Mouse (Mus musculus) gonadal fat pad, adult 2 months (tissue): ENCODE measurements at regions not wholly inside any gene's neighbourhood (a gene's known extent, or its start where the extent isn't known, plus 50 kb on each side); places are given as distances from the start of the nearest gene placed in this dataset.

Experiments used
- DNase-seq: peaks from one replicate; pipeline ENCODE4 v3.0.0-alpha.2; 2012; ENCODE audit warnings: low read depth

GRCm38 (mm10) chr5:111543721-111544495, 126.7 kb downstream of the Mn1 start:
- no peak for DNase-seq

DNA sequence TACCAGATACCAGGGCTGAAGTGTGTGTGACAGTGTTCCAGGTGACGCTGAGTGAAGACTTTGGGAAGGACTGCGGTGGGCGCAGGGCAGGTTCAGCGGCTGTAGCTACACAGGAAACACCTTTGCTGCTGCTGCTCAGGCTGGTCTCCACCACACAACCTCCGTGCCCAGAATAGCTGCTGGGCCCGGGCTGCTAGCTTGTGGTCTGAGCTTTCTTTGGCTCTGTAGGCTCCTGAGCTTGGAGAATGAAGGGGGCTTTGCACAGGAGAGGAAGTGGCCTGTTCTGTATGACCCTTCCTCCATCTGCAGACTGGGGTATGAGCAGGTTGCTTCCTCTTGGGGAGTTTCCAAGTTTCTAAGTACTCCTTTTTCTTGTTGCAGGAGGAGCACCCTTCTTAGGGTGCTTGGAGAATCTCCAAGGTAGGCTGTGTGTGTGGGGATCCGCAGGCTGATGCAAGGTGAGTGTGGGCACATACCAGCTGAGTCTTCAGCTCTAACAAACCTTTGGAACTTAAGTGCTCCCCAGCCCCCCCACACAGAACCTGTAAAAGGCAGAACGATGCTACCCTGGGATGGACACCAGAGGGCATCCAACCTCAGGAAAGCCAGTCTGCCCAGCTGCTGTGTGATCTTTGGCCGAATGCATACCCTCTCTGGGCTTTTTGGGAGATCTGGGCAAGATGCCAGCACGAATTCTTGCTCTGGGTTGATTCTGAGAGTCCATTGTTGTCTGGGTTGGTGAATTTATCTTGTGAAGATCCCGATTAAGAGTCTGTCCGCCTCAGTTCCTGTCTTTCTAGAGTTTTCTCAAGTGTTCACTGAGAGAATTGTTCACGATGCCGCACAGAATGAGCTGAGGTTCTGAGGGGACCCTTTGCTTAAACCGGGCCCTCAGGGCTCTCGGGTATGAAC, 136.6 kb downstream of the Mn1 start:
- DNase-seq, result no peak

GRCm38 (mm10) chr5:111554551-111555311, 137.6 kb downstream of the Mn1 start:
- no peak for DNase-seq

GRCm38 (mm10) chr5:111555312-111555957, 138.3 kb downstream of the Mn1 start:
- no peak for DNase-seq

DNA sequence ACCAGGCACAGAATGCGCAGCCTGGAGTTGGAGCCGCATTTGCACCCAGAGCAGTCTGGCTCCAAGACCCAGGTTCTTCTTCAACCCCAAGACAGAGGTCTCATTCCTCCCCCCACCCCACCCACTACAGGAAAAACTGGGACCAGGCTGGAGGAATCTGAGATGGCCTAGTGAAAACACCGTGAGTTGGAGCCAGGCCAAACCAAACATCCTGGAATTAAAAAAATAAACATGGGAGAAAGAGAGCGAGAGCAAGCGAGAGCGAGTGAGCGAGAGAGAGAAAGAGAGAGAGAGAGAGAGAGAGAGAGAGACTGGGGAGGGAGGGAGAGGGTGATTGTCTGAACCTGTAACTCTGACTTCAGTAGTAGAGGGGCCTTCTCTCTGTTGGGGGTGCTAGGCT, 138.8 kb downstream of the Mn1 start:
- DNase-seq, result no peak

DNA sequence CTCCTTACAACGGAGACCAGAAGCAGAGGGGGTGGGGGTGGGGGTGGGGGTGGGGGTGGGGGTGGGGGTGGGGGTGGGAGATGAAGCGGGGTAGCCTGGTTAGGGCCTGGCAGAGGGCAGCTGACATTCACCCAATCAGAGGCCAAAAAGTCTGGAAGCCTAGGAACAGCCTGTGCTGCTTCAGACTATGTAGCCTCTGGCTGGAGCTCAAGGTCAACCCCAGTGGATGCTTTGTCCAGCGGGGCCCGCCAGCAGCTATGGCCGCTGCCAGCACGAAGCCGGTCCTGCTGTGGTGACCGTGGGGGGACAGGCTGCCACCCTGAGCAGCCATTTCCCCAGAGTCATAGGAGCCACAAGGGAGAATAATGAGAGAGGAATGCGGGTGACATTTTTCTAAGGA, 143.3 kb downstream of the Mn1 start:
- DNase-seq, result no peak

DNA sequence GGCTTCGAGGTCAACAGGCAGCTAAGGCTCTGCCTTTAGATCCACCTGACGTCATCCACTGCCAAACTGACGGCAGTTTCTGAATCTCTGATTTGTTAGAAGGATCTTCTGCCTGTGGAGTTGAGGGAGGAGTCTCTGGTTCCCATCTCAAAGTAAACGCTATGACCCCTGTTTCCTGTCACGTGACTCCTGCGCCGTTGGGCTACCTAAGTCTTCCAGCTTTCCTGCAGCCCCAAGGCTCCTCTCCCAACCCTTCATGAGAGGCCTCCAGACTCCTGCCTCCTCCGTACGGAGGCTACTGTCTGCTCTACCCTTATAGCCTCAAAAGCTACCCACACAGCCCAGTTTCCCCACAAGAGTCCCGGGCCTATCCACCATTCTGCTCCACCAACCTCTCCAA, 144.1 kb downstream of the Mn1 start:
- no peak for DNase-seq

- no peak for DNase-seq
Measured at GRCm38 (mm10) chr5:111570826-111571225, 153.7 kb downstream of the Mn1 start.

DNA sequence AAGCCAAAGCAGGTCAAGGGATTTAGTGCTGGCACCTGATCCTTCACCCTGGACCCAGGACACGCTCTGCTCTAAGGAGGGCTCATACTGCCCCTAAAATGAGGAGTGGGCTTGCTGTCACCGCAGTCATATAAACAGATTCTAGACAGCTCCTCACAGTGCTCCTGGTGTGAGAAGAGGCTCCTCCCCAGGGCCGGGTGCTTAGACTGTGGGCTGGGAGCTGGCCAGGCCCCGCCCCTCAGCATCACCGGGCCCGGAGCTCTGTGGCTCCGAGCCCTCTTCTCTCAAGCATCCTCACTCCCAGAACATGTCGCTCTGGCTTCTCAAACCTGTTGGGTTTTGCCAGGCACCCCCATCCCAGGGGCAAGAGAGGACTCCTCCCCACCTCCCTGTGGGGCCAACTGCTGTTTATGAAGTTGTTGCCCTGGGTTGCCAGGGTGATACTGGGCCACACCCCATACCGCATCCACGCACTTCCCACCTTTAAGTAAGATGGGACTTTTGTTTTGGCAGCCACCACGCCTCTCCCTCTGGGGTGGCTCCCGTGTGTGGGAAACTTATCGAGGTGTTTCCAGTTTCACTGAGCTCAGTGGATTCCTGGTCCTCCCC, 156.2 kb downstream of the Mn1 start:
- no peak for DNase-seq

DNA sequence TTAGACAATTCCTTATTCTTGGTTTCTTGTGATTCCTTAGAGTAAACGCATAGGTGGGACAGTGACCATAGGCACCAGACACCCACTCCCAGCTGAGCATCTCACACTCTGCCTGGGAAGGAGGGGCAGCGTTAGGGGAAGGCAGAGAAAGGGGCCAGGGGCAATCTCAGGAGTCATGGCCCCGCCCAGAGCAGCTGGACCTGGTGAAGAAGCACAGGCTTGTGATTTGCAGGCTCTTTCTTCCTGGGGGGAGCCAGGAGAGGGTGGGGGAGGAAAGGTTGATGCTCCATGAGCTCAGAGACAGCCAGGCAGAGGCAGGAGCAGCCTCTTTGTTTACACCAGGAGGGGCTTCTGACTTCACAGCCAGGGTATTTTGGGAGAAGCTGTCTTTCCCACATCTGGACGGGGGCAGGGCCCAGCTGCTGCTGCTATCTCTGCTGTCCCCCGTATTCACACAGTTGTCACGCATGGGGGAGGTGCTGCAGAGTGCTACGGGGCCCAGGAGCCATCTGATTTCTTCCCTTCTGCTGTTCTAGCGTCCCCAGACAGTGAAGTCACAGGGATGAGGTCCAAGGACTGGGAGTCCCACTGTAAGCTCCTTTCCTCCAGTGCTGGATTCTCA, 157.2 kb downstream of the Mn1 start:
- DNase-seq, result no peak

- no peak for DNase-seq
Measured at GRCm38 (mm10) chr5:111575376-111575775, 158.2 kb downstream of the Mn1 start.

DNA sequence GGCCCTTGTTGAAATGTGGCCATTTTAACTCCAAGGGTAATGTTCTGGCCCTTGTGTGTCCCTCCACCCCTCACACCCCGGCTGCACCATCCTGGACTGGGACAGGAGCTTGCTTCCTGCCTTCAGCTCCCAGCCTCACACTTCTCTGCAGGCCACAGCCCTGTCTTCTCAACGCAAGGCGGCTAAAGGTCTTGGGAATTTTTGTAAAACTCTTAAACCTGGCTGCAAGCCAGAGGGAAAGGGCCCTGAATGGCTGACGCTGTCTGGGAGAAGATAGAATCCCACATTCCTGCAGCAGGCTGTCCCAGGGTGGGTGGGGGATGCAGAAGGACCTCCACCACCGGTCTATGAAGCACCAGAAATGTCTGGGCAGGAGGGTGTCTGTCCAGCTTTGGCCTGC, 156.3 kb upstream of the Gm26897 start:
- DNase-seq, result no peak

GRCm38 (mm10) chr5:111578088-111578487, 155.6 kb upstream of the Gm26897 start:
- no peak for DNase-seq

- no peak for DNase-seq
Measured at GRCm38 (mm10) chr5:111578977-111579727, 154.6 kb upstream of the Gm26897 start.

DNA sequence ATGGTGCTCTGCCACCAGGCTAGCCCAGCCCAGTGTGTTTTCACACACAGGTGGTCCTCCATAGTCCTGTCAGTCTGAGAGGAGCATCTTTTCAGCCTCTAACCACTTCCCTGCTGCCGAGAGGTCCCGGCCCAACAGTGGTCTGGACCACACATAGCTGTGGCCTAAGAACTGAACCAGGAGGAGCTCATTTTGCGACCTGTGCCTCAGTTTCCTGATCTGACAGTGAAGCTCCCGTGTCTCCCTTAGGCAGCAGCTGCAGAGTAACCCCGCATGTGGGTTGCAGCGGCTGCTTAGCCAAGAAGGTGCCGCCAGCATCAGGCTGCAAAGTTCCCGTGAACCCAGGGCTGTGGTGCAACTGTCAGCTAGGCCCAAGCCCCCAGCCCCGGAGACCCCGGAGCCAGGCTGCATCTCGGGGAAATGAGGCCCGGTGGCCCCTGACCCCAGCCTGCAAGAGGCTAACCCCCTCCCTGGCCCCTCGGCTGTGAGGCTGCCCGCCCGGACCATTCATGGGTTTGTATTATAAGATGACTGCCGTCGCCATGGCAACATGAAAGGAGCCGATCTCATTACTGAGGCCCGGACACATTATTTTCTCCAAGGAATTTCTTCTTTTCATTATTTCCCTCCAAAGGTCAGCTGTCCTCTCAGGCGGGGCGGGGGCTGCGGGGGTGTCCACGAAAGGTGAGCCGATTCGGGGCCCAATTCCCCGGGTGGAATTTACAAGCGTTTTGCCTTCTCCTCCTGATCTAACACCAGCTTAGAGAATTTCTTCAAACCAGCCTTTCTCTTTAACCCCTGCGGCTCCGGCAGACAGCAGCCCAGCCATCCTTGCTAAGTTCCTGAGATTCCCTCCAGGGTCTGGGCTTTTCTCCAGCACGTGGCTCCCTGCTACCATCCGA, 152.6 kb upstream of the Gm26897 start:
- no peak for DNase-seq

GRCm38 (mm10) chr5:111582004-111582403, 151.7 kb upstream of the Gm26897 start:
- no peak for DNase-seq

- DNase-seq, result no peak
Measured at GRCm38 (mm10) chr5:111590619-111591081, 143.1 kb upstream of the Gm26897 start.

DNA sequence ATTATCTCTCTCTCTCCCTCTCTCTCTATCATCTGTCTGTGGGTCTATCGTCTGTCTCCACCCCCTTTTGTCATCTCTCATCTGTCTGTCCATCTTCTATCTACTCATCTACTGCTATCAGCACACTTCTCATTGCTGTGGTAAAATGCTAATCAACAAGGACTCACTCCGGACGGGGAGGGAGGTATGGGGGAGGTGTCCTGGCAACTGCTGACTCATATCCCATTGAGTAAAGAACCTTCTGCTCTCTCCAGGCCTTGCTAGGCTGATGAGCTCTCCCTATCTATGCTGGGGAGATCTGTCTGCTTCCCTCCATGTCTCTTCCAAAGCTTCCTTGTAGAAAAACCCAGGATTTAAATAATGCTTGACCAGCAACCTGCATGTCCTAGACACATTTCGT, 140.9 kb upstream of the Gm26897 start:
- DNase-seq, result no peak

GRCm38 (mm10) chr5:111594111-111594510, 139.6 kb upstream of the Gm26897 start:
- no peak for DNase-seq
